Mouse (Mus musculus) C2C12 (cell line): ENCODE measurements around the gene Lsm7. TPM values are rescaled to one million over a fixed set of nuclear protein-coding genes. Genes with fewer than 3 reads are reported as not detected.
A peak's percentile ranks its signal among the peaks of the same experiment; 100 is the strongest.

ENCODE experiments used
- H3K27me3 ChIP-seq: one replicate; pipeline ENCODE4 v1.6.1; 2011; ENCODE audit not compliant: control insufficient read depth, insufficient read depth, insufficient read length
- H3K36me3 ChIP-seq: one replicate; pipeline ENCODE4 v1.6.1; 2011; ENCODE audit not compliant: control insufficient read depth, insufficient read depth
- H3K4me3 ChIP-seq: one replicate; pipeline ENCODE4 v1.5.1; 2011; ENCODE audit warnings: mild to moderate bottlenecking, control low read depth; ENCODE audit not compliant: poor library complexity, insufficient read depth, severe bottlenecking
- H3K79me2 ChIP-seq: one replicate; pipeline ENCODE4 v1.6.1; 2011; ENCODE audit not compliant: control insufficient read depth, insufficient read depth
- H3K79me3 ChIP-seq: one replicate; pipeline ENCODE4 v1.6.1; 2011; ENCODE audit warnings: low read depth, control low read depth
- H3ac ChIP-seq: one replicate; pipeline ENCODE3; 2011; ENCODE audit warnings: low read depth; ENCODE audit not compliant: control insufficient read depth, insufficient read length
- CEBPB ChIP-seq: IDR thresholded peaks from one replicate; pipeline ENCODE4 v1.6.1; 2011; ENCODE audit warnings: low read depth, mild to moderate bottlenecking, control low read depth, moderate library complexity
- CTCF ChIP-seq: IDR thresholded peaks from one replicate; pipeline ENCODE4 v1.5.1; 2011; ENCODE audit not compliant: control insufficient read depth, insufficient read depth, insufficient read length
- FOSL1 ChIP-seq: IDR thresholded peaks from one replicate; pipeline ENCODE4 v1.8.0; 2011; ENCODE audit warnings: mild to moderate bottlenecking, low read length; ENCODE audit not compliant: poor library complexity, insufficient read depth, severe bottlenecking
- MAX ChIP-seq: IDR thresholded peaks from one replicate; pipeline ENCODE4 v1.6.1; 2011; ENCODE audit warnings: mild to moderate bottlenecking, control low read depth
- MYOD1 ChIP-seq: IDR thresholded peaks from one replicate; pipeline ENCODE4 v1.6.1; 2011; ENCODE audit warnings: low read depth; ENCODE audit not compliant: control insufficient read depth, insufficient read length
- MYOG ChIP-seq: IDR thresholded peaks from one replicate; pipeline ENCODE4 v1.6.1; 2011; ENCODE audit not compliant: control insufficient read depth, insufficient read length; ENCODE audit errors: extremely low read depth
- USF1 ChIP-seq: IDR thresholded peaks from one replicate; pipeline ENCODE4 v1.6.1; 2011; ENCODE audit warnings: low read depth, mild to moderate bottlenecking, control low read depth, moderate library complexity
- long read RNA-seq, 2 experiments: library from polyadenylated mRNA; unstranded; transcript quantifications; one replicate each; pipeline ENCODE4 v2.0.0; 2019 to 2020
- polyA plus RNA-seq: library from polyadenylated mRNA; unstranded; fragments of >200 nt; fragmentation: generic; extraction: Trizol; gene quantifications from one replicate; pipeline ENCODE4 v1.2.1, GENCODE M21; 2012; ENCODE audit warnings: missing spikeins

Lsm7 gene
- 297 TPM for polyA plus RNA-seq
- long read RNA-seq, experiment 1, transcript Lsm7-201 (4 exons, 468 nt) = major isoform, 86 of 100 reads
- long read RNA-seq, experiment 1, partial matches to known transcripts = 1 of 100 reads
- long read RNA-seq, experiment 1, other reads (novel, unspliced or antisense) = 8 of 100 reads
- long read RNA-seq, experiment 2, transcript Lsm7-201 (4 exons, 468 nt) = major isoform, 10 of 15 reads
- long read RNA-seq, experiment 2, partial matches to known transcripts = 1 of 15 reads
- long read RNA-seq, experiment 2, other reads (novel, unspliced or antisense) = 3 of 15 reads

- H3K36me3 ChIP-seq = peaks cover 29% of the 10 kb centered on the region
- H3K79me2 ChIP-seq = peaks cover 73% of the 10 kb centered on the region
- peaks cover 35% of the 10 kb centered on the region for H3K79me3 ChIP-seq
- peak within 1 kb of the TSS; percentile 98 for H3ac ChIP-seq
- peak within 1 kb of the TSS; percentile 98 for H3K4me3 ChIP-seq
- no peaks in the 10 kb centered on the region for H3K27me3 ChIP-seq
- TF ChIP-seq FOSL1 = no peak
- no peak for TF ChIP-seq MYOD1
- no peak for TF ChIP-seq CEBPB
- no peak for TF ChIP-seq CTCF
- no peak for TF ChIP-seq MAX
- TF ChIP-seq USF1 = no peak
- no peak for TF ChIP-seq MYOG
Observed at GRCm38 (mm10) chr10:80854913-80855748, at the start of gene Lsm7, which contains the start of gene Sppl2b. TSS of gene Lsm7 (minus strand) at chr10:80855209. TSS of gene Sppl2b (plus strand) at chr10:80855275.

- no peak overlapping the region for H3K4me3 ChIP-seq
- no peak for TF ChIP-seq CTCF
- no peak for TF ChIP-seq MAX
- no peak for TF ChIP-seq CEBPB
- no peak for TF ChIP-seq MYOG
- no peak for TF ChIP-seq FOSL1
- TF ChIP-seq USF1 = no peak
- no peak for TF ChIP-seq MYOD1
- peaks cover 54% of the 10 kb centered on the region for H3K36me3 ChIP-seq
- no peaks in the 10 kb centered on the region for H3K27me3 ChIP-seq
- H3K79me3 ChIP-seq = peaks cover 6% of the 10 kb centered on the region
- peaks cover 9% of the 10 kb centered on the region for H3K79me2 ChIP-seq
- H3ac ChIP-seq = no peak overlapping the region
Observed at GRCm38 (mm10) chr10:80904709-80905108, 49.7 kb upstream of the Lsm7 start.

- Histone ChIP-seq H3K79me2 (peaks cover 14% of the 10 kb centered on the region), H3K4me3 (no peak overlapping the region), H3ac (no peak overlapping the region), H3K27me3 (no peaks in the 10 kb centered on the region), H3K79me3 (peaks cover 11% of the 10 kb centered on the region), H3K36me3 (peaks cover 59% of the 10 kb centered on the region)
- no peak for TF ChIP-seq CEBPB
- no peak for TF ChIP-seq MYOD1
- TF ChIP-seq MAX = no peak
- no peak for TF ChIP-seq FOSL1
- TF ChIP-seq CTCF = no peak
- TF ChIP-seq USF1 = no peak
- no peak for TF ChIP-seq MYOG
Observed at GRCm38 (mm10) chr10:80904004-80904693, 49.1 kb upstream of the Lsm7 start.

- no peak overlapping the region for H3ac ChIP-seq
- H3K4me3 ChIP-seq = no peak overlapping the region
- peaks cover 23% of the 10 kb centered on the region for H3K79me2 ChIP-seq
- H3K36me3 ChIP-seq = peaks cover 68% of the 10 kb centered on the region
- no peak for TF ChIP-seq MYOG
- no peak for TF ChIP-seq MYOD1
- no peak for TF ChIP-seq MAX
- no peak for TF ChIP-seq CEBPB
- no peak for TF ChIP-seq FOSL1
- no peak for TF ChIP-seq USF1
- no peak for TF ChIP-seq CTCF
- H3K79me3 ChIP-seq = peaks cover 19% of the 10 kb centered on the region
- H3K27me3 ChIP-seq = no peaks in the 10 kb centered on the region
Observed at GRCm38 (mm10) chr10:80903282-80903681, 48.3 kb upstream of the Lsm7 start.

DNA sequence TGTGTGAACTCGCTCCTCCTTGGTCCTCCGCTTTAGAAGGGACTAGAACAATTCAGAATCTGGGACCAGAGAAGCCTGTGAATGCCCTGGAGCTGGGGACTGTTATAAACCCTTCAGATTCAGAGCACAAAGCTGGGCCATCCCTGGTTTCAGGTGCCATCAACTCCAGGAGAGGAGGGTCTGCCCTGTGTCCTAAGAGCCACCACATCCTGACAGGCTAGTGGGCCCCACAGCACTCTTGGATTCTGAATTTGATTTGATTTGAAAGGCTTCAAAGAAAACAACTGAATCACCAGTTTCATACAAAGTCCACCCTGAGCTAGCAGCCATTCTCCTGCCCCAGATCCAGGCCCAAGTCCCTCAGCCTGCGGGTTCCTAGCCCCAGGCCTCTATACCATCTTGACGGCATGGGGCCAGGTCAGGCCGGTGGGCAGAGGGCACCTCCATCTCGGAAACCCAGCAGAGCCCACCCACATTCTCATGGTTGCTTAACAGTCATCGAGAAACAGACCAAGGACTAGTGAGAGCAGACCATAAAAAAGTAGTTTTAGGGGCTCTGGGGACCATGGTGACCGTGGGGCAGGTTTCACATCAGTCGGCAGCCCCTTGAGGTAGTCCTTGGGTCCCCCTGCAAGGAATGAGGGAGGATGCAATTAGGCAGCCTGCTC, 47.4 kb upstream of the Lsm7 start:
- peaks cover 27% of the 10 kb centered on the region for H3K79me2 ChIP-seq
- no peak overlapping the region for H3ac ChIP-seq
- H3K79me3 ChIP-seq = peaks cover 19% of the 10 kb centered on the region
- no peak overlapping the region for H3K4me3 ChIP-seq
- peaks cover 67% of the 10 kb centered on the region for H3K36me3 ChIP-seq
- no peaks in the 10 kb centered on the region for H3K27me3 ChIP-seq
- TF ChIP-seq MAX (no peak), FOSL1 (no peak), CTCF (no peak), USF1 (no peak), MYOG (no peak), CEBPB (no peak)
